Mouse (Mus musculus): ENCODE results near the gene Serinc5. TPM values are rescaled to one million over a fixed set of nuclear protein-coding genes. Genes with fewer than 3 reads are reported as not detected.
A peak's percentile ranks its signal among the peaks of the same experiment; 100 is the strongest.

Gene Serinc5
- polyA plus RNA-seq, 1 experiment = 64.5 TPM

DNA sequence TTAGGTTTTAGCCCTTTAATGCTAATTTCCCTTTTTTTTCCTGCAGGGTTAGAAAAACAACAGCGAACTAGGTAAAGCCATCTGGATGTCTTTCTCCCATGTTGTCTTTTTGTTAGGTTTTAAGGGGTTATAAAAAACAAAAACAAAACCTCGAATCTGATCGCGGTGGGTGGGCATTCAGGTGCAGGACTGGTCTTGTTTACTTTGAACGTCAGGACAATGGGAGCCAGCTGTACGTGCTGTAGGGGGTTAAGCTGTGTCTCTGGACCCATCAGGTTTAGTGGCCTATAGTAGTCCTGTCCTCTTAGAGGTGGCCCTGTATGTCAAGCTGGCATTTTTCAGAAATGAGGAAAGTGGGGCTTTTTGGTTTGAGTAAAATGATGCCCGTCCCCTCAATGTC lies 1.0 kb downstream of the Serinc5 start:
- H3K27ac ChIP-seq (ENCODE audit: insufficient read depth, low read length) = peak overlapping the region; percentile 81; the same call in 1 of the 2 replicates

DNA sequence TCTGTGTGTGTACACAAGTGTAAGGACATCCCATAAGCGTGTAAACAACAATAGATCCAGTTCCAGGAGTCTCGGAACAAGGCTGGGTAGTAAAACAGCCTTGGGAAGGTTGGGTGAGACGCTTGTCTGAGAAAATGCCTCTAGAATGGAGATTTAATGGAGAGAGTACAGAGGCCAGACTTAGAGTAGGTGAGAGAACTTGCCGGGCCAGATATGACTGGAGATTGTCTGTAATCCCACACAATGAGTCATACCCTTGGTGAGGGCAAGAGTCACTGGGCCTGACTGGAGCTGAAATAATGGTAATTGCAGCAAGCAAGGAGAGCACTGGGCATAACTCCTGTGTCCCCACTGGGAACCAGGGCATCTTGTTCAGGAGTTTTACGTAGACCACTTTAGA lies 2.2 kb downstream of the Serinc5 start:
- no peak for TF ChIP-seq POLR2A (IDR thresholded peaks at IDR 0.05; ENCODE audit: extremely low read depth, insufficient read depth, low read length)
- TF ChIP-seq CTCF (IDR thresholded peaks at IDR 0.05; ENCODE audit: extremely low read depth, insufficient read depth, low read length) = no peak

More for the DNA sequence above, 1.0 kb downstream of the Serinc5 start:
- no peak for TF ChIP-seq CTCF (IDR thresholded peaks at IDR 0.05; ENCODE audit: extremely low read depth, insufficient read depth, low read length)
- Histone ChIP-seq H3K4me1 (ENCODE audit: control insufficient read depth, insufficient read depth, low read length) (peaks cover 7% of the 10 kb centered on the region), H3K4me3 (ENCODE audit: insufficient read depth, low read length) (peak overlapping the region; percentile 99)

DNA sequence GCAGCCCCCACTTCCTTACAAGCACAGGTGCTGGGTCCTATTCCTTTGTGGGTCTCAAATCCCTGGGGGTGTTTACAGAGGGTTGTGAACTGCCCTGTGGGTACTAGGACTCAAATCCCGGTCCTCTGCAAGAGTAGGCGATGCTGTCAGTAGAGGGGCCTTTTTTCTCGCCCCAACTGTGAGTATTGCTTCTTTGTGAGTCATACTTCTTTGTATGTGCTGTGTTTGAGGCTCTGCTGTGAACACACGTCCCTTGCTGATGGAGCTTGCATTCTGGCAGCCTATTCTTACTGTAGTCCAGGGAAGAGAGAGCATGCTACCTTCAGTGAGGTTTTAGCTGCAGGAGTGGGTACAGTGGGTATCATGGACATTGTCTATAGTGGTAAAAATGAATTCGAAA lies 4.3 kb downstream of the Serinc5 start:
- Histone ChIP-seq H3K4me3 (ENCODE audit: insufficient read depth, low read length) (no peak overlapping the region), H3K4me1 (ENCODE audit: control insufficient read depth, insufficient read depth, low read length) (peaks cover 6% of the 10 kb centered on the region), H3K27ac (ENCODE audit: insufficient read depth, low read length) (no peak overlapping the region)
- TF ChIP-seq CTCF (IDR thresholded peaks at IDR 0.05; ENCODE audit: extremely low read depth, insufficient read depth, low read length) = no peak
- TF ChIP-seq POLR2A (IDR thresholded peaks at IDR 0.05; ENCODE audit: extremely low read depth, insufficient read depth, low read length) = no peak

More for the DNA sequence above, 2.2 kb downstream of the Serinc5 start:
- Histone ChIP-seq H3K27ac (ENCODE audit: insufficient read depth, low read length) (no peak overlapping the region), H3K4me3 (ENCODE audit: insufficient read depth, low read length) (peak overlapping the region; percentile 99), H3K4me1 (ENCODE audit: control insufficient read depth, insufficient read depth, low read length) (peaks cover 7% of the 10 kb centered on the region)

DNA sequence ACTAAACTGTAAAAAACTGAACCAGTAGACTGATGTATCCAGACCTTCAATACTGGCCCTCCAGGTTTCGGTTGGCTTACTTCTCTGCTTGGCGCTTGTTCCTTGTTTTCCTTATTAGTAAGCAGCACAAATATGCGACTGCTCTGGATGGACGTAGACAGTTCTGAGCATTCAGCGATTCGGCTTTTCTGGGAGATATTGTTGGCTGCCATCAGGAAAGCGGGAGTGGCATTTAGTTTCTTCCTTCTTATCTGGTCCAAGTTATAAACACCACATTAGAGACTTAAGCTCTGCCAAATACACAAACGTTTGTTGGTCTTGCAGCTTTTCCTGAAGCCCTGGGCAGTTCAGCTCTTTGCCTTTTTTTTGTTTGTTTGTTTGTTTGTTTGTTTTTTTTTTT lies 5.6 kb downstream of the Serinc5 start:
- peaks cover 6% of the 10 kb centered on the region for H3K4me1 ChIP-seq (ENCODE audit: control insufficient read depth, insufficient read depth, low read length)
- TF ChIP-seq POLR2A (IDR thresholded peaks at IDR 0.05; ENCODE audit: extremely low read depth, insufficient read depth, low read length) (no peak), CTCF (IDR thresholded peaks at IDR 0.05; ENCODE audit: extremely low read depth, insufficient read depth, low read length) (no peak)
- no peak overlapping the region for H3K4me3 ChIP-seq (ENCODE audit: insufficient read depth, low read length)
- no peak overlapping the region for H3K27ac ChIP-seq (ENCODE audit: insufficient read depth, low read length)

DNA sequence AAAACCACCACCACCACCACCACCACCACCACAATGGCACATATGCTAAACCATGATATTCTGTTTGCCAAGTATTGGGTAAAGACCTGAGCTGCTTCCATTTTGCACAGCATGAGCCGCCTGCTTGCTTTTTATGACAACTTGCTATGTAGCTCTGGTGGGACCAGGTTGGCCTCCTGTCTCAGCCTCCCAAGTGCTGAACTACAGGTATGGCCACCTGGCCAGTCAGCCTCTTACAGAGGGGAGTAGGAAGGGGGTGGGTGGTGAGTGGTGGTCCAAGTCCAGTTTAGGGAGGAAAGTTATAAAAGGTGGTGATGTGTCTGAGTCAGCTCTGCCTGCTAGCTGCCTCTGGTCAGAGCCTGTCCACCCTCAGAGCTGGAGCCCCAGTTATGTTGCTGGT lies 15.3 kb downstream of the Serinc5 start:
- H3K4me1 ChIP-seq (ENCODE audit: control insufficient read depth, insufficient read depth, low read length) = no peaks in the 10 kb centered on the region
- H3K27ac ChIP-seq (ENCODE audit: insufficient read depth, low read length) = no peak overlapping the region
- TF ChIP-seq POLR2A (IDR thresholded peaks at IDR 0.05; ENCODE audit: extremely low read depth, insufficient read depth, low read length) (no peak), CTCF (IDR thresholded peaks at IDR 0.05; ENCODE audit: extremely low read depth, insufficient read depth, low read length) (no peak)

DNA sequence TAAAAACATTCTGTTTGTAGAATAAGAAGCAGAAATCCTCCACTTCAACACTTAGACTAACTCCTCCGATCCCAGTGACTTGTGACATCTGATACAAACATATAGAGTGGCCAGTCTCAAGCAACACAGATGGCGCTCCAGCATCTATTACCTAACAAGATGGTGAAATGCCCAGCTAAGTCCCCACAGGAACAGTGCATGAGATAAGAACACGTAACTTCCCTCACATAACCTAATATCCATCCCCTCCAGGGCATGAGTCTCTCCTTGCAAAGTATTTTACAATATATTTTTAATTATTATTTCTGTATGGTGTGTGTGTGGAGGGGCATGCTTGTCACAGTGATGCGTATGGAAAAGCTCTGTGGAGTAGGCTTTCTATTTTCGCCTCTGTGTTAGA lies 15.8 kb downstream of the Serinc5 start:
- H3K4me3 ChIP-seq (ENCODE audit: insufficient read depth, low read length) = no peak overlapping the region
- TF ChIP-seq CTCF (IDR thresholded peaks at IDR 0.05; ENCODE audit: extremely low read depth, insufficient read depth, low read length) (no peak), POLR2A (IDR thresholded peaks at IDR 0.05; ENCODE audit: extremely low read depth, insufficient read depth, low read length) (no peak)
- H3K4me1 ChIP-seq (ENCODE audit: control insufficient read depth, insufficient read depth, low read length) = no peaks in the 10 kb centered on the region
- H3K27ac ChIP-seq (ENCODE audit: insufficient read depth, low read length) = no peak overlapping the region

More for the DNA sequence above, 15.3 kb downstream of the Serinc5 start:
- no peak overlapping the region for H3K4me3 ChIP-seq (ENCODE audit: insufficient read depth, low read length)

- Histone ChIP-seq H3K27ac (ENCODE audit: insufficient read depth, low read length) (no peak overlapping the region), H3K4me1 (ENCODE audit: control insufficient read depth, insufficient read depth, low read length) (peaks cover 3% of the 10 kb centered on the region), H3K4me3 (ENCODE audit: insufficient read depth, low read length) (no peak overlapping the region)
- no peak for TF ChIP-seq CTCF (IDR thresholded peaks at IDR 0.05; ENCODE audit: extremely low read depth, insufficient read depth, low read length)
- TF ChIP-seq POLR2A (IDR thresholded peaks at IDR 0.05; ENCODE audit: extremely low read depth, insufficient read depth, low read length) = no peak
Measured at GRCm38 (mm10) chr13:92629509-92629908, 18.6 kb downstream of the Serinc5 start.

- peaks cover 8% of the 10 kb centered on the region for H3K4me1 ChIP-seq (ENCODE audit: control insufficient read depth, insufficient read depth, low read length)
- H3K27ac ChIP-seq (ENCODE audit: insufficient read depth, low read length) = no peak overlapping the region
- H3K4me3 ChIP-seq (ENCODE audit: insufficient read depth, low read length) = no peak overlapping the region
- TF ChIP-seq CTCF (IDR thresholded peaks at IDR 0.05; ENCODE audit: extremely low read depth, insufficient read depth, low read length) (no peak), POLR2A (IDR thresholded peaks at IDR 0.05; ENCODE audit: extremely low read depth, insufficient read depth, low read length) (no peak)
Measured at GRCm38 (mm10) chr13:92631450-92631849, 20.6 kb downstream of the Serinc5 start.

DNA sequence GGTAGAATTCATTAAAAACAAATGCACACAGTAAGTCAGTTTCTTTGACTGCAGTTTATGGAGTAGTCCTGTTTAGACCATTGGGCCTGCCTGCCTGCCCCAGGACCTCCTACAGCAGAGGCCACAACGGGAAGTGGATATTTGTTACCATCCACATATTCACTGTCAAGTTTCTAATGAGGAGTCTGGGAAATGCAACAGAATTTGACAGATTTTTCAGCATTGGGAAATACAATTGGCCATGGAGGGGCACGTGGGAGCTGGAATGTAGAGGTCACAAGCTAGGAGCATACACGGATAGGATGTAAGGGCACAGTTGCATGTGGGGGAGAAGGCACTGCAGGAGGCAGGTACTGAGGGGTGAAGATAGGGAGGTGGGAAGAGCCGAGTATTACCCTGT lies 21.7 kb downstream of the Serinc5 start:
- peaks cover 8% of the 10 kb centered on the region for H3K4me1 ChIP-seq (ENCODE audit: control insufficient read depth, insufficient read depth, low read length)
- TF ChIP-seq CTCF (IDR thresholded peaks at IDR 0.05; ENCODE audit: extremely low read depth, insufficient read depth, low read length) = no peak
- no peak for TF ChIP-seq POLR2A (IDR thresholded peaks at IDR 0.05; ENCODE audit: extremely low read depth, insufficient read depth, low read length)
- H3K4me3 ChIP-seq (ENCODE audit: insufficient read depth, low read length) = no peak overlapping the region
- H3K27ac ChIP-seq (ENCODE audit: insufficient read depth, low read length) = 0 out of 2 replicates have a peak overlapping the region, but pooled peaks have one; percentile 2

DNA sequence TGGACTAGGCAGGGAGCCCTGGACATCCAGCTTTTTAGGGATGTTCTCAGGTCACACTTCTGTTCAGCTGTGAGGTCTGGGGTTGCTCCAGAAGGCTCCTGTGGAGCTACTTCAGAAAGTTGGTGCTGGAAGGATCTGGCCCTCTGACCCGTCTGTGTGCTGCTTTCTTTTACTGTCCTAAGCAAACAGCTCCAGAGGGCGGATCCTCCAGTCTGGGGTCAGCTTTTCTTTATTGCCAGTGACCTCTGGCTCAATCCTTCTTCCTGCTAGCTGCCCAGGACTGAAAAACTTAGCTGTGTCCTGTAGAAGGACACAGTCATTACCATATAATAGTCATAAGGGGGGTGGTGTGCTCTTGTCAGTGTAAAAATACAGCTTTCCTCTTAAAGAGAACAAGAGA lies 24.1 kb downstream of the Serinc5 start:
- no peak overlapping the region for H3K4me3 ChIP-seq (ENCODE audit: insufficient read depth, low read length)
- peaks cover 14% of the 10 kb centered on the region for H3K4me1 ChIP-seq (ENCODE audit: control insufficient read depth, insufficient read depth, low read length)
- no peak overlapping the region for H3K27ac ChIP-seq (ENCODE audit: insufficient read depth, low read length)
- no peak for TF ChIP-seq POLR2A (IDR thresholded peaks at IDR 0.05; ENCODE audit: extremely low read depth, insufficient read depth, low read length)
- TF ChIP-seq CTCF (IDR thresholded peaks at IDR 0.05; ENCODE audit: extremely low read depth, insufficient read depth, low read length) = no peak
